Mouse (Mus musculus): ENCODE data around the gene Stk32b.

The Stk32b gene

DNA sequence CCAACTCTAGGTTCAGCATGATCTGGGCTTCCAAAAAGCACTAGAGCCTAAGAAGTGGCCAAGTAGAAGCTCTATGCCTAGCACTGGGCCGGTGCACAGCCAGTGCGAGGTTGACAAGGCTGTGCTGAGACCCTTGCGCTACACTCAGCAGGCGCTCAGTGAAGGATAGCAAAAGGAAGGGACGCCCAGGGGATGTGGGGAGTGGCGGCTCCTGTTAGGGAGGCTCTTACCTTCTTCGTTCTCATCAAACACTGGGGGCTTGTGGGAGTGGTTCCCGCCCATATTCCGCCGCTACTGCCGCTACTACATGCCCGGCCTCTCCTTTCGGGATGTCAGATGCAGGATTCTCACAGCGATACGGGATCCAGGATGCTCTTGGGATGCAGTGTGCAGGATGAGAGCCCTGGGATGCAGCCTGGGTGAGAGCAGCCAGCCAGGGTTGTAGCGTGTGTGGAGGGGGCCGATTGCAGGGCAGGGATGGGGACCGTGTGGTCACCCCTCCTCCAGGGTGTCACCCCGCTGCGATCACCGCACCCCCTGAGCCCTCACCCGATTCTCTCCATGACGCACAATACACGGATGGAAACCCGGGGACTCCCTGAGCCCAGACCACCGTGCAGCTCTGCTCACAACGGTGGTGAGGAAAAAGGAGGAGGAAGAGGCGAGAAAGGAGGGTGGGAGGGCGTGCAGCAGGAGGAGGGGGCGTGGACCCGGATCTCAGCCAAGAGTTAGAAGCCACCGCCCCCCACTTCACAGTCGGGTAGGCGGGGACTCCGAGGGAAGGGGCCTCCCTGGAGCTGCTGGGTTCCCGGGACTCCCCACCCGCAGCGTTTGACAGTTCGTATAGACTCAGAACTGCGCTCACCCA lies at the start of gene Stk32b:
Gene Stk32b, minus strand, starts transcription at position 667 of the 868 bp plus-strand sequence.
- DNase-seq (ENCODE audit: low spot score in 2 of 2), result peak; percentile 63 to 74

DNA sequence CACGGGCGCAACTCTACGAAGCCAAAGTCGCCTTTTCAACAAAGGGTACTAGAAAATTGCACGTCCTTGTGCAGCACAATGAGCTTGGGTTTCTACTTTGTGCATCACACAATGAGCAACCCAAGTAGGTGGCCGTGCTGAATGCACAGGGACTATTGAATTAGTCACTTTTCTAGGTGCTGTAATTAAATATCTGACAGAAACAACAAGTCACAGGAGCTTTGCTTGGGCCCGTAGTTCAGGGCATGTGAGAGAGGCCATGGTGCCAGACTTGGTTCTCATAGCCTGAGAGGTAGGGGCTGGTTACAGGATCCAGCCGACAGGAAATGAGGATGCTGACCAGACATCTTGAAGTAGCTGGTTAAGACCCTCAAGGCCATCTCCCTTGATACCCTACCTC lies 48.9 kb upstream of the Stk32b start:
- DNase-seq (ENCODE audit: low spot score in 2 of 2), result no peak

DNA sequence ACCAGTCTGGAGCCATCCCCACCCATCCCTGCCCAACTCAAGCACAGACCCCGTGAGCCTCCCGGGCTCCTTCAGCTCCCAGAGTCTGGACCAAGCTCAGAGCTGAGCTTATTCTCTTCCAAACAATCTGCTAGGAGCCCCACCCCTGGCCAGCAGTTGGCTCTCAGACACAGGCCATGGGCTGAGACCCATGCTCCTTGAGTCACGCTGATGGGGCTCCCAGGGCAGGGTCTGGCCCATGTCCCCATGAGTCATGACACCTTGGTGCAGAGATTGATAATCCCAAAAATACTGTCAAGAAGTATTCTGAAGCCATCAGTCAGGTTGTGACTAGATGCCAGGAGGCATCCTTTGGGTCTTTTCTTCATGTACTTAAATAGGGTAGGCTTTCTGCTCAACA lies 45.1 kb upstream of the Stk32b start:
- DNase-seq (ENCODE audit: low spot score in 2 of 2), result no peak

DNA sequence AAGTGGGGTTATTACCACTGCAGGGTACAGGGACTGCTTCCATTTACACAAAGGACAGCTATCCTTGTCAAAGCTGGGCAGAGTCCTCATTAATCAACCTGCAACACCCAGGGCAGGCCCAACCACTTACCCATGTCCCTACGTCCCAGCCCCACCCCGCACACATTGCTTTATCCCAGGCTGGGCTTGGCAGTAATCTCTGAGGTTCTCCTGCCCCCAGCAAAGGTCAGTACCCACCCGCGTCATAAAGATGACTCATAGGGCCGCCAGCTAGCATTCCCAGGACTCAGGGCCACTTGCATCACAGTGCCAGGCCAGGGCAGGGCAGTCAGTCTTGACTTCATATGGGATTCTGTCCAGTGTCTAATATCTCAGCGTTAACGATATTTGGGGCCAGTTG lies 36.4 kb upstream of the Stk32b start:
- DNase-seq (ENCODE audit: low spot score in 2 of 2), result no peak

DNA sequence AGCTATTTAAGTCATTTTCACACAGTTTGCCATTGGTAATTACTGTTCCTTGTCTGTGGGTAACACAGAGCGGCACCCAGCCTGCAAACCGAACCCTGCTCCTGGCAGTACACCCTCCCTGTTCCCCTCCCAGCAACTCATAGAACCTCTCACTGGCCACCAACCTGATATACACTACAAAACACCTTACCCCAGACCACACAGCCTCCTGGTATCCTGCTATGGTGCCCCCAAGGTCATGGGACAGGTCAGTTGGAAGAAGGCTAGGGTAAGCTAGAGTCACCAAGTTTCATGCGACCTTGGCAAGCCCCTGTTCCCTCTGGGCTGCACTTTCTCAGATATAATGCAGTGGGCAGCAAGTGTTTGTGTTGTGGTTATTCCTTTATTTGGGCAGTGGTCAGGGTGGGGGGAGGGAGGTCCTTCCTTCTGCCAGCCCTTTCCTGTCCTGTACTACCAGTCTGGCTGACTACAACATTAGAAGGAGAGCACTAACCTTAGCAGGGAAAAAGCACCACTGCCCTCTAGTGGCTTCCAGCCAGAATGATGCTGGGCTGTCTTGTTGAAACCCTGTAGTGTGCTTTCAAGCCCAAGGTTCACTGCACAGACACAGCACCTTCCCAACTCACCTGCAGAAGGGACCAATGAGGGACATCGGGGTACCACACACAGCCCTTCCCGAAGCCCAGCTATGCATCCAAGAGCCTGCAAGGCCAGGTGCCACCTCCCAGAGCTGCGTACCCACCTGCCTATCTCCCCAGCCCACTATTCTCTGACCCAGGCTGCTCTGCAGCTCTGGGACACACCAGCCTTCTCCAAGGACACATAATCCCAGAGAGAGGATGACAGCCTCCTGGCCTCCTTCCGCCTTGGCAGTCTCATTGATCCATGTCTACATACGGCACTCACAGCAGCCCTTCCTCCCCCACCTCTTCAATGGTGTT lies 35.3 kb upstream of the Stk32b start:
- DNase-seq (ENCODE audit: low spot score in 2 of 2), result peak; percentile 85 to 89

DNA sequence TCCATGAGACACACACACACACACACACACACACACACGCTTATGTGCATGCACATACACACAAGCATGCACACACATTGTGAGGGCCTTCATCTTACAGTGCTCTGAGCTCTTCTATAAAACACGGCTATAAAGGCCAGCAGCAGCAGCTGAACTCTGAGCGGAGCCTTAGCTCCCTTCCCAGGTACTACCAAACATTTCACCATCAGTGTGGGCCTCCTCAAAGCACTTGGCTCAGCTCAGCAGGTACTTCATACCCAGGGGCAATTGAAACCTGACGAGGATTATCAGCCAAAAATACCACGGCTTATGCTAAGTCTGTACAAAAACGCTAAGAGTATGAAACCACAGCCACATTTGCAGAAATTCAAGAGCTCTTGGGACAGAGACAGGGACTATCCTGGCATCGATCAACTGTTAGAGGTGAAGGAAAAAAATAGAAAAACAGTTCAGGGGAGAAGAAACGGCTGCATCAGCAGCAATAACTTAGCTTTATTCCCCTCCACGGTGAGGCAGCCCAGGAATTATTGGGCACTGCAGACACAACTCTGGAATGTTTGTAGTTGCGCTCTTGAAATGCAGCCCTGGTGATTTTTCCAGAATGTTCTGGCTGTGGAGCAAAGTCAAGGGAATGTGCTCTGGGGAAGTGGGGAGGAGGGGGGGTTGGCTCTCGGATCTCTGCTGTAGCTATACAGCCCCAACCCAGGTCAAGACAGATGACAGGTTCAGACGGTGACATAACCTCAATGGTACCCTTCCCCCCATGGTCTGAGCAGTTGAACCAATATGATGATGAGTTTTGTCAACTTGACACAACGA lies 27.1 kb upstream of the Stk32b start:
- no peak for DNase-seq (ENCODE audit: low spot score in 2 of 2)

DNA sequence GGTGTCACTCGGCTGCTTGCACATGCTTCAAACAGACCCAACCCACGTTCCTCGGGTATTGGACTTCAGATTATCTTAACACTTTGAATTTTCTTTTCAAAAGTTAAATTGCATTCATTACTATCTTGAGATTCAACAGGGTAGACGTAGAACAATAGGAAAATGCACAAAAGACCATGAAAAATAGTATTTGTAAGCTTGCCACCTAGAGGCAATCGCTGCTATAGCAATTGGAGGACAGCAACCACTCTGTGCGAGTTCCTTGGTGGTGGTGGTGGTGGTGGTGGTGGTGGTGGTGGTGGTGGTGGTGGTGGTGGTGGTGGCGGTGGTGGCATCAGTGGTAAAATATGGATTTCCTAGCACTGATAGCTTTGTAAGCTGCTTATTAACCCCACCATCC lies 19.2 kb upstream of the Stk32b start:
- no peak for DNase-seq (ENCODE audit: low spot score in 2 of 2)

DNA sequence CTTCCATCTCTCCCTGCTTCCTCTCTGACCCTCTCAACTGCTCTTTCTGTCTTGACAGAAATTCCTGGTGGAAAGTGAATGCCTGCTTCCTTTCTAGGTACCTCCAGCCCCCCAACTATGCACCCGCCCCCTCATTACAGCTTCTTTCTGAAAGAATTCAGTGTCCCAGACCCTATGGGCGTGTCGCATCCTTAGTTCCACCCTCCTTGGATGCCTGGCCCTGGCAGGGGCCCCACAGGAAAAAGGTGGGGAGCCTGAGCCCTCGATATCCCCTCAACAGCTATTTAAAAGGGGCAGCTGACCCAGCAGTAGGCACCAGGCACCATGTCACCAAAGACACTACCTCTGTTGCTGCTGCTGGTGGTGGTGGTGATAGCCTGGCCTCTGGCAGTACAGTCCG lies 18.3 kb upstream of the Stk32b start, which contains the start of gene Cytl1:
Gene Cytl1, plus strand, starts transcription at position 296 of the 400 bp plus-strand sequence.
- DNase-seq (ENCODE audit: low spot score in 2 of 2), result no peak

DNA sequence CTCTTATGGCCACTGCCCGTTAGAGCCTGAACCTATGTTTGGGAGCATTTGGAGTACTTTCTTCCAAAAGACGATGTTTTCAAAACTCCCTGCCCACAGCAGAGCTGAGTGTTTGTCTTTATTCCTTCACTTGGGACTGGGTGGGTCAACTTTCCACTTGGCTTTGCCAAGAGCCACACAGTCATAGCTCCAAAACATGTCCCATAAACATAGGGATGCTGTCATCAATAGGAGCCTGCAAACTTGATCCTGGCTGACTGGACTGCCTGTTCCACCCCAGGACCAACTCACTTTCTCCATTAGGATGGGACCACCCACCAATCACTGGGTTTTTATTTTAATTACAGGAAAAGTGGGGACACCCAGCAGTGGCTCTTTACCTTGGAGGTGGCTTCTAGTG lies 13.8 kb upstream of the Stk32b start:
- DNase-seq (ENCODE audit: low spot score in 2 of 2), result no peak

DNA sequence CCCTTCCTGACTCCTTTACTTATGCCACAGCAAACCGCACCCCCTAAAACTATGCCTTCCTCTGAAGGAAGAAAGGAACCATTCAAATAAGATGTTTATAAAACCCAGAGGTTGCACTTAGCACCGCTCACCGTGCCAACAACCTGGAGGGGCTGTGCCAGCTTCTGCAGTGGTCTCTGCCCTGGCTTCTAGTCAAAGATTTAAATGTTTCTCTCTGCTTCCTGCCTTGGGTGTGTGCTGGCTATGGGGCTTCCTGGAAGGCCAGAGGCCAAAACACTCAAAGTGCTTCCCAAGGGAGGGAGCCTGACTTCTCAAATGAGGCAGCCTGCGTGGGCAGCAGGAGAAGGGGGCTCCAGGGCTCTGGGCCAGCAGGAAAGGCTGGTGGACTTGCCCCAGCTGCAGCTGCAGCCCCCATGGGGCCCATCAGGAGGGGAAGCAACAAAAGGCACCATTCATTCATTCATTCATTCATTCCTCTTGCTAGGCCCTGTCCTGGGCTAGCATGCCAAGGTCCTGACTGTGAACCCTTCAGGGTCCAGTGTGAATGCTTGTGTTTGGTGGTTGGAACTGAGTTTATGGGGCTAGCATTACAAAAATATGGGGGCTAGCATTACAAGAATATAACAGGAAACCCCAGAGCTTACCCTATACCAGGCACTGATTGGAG lies 8.4 kb upstream of the Stk32b start:
- no peak for DNase-seq (ENCODE audit: low spot score in 2 of 2)

DNA sequence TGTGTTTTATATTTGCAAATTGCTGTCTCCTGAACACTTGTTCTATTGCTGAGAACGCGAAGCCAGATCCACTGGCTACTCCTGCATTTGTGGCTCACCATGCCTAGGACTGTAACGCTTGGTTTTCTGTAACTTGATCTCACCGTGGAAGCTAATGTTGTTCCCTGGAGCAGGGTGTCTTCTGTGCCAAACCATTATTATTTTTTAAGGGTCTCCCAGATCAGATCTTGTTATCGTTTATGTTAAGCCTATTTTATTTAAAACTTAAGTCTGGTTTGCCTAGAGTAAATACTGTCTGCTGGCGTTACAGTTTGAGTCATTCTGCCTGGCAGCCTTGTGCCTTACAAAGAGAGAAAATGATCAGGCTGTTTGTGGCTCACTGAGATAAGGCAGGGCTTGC lies 3.7 kb upstream of the Stk32b start:
- no peak for DNase-seq (ENCODE audit: low spot score in 2 of 2)

DNA sequence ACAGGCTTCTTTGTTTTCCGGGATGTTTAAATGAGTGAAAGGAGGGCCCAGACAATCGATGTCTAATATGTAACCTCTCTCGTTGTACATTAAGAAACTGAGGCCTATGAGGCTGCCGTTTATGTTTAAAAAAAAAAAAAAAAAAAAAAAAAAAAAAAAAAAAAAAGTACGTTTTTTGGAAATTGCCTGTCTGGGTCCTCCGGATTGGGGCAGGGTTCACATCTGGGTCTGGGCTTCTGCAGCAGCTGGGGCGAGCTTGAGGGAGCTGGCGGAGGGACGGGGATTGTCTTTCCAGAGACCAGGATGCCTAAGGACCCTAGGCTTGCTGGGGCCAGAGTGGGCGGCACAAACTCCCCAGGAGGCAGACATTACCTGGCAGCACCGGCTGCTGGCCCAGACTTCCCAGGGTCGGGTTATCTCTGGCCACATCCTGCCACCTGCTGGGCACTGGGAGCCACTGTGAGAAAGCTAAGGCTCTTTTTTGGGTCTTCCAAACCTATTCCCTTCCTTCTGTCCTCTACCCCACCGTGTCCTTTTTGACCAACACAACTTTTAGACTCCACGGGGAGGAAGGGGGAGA lies 503 bp upstream of the Stk32b start:
- peak; percentile 73 to 80 for DNase-seq (ENCODE audit: low spot score in 2 of 2)

DNA sequence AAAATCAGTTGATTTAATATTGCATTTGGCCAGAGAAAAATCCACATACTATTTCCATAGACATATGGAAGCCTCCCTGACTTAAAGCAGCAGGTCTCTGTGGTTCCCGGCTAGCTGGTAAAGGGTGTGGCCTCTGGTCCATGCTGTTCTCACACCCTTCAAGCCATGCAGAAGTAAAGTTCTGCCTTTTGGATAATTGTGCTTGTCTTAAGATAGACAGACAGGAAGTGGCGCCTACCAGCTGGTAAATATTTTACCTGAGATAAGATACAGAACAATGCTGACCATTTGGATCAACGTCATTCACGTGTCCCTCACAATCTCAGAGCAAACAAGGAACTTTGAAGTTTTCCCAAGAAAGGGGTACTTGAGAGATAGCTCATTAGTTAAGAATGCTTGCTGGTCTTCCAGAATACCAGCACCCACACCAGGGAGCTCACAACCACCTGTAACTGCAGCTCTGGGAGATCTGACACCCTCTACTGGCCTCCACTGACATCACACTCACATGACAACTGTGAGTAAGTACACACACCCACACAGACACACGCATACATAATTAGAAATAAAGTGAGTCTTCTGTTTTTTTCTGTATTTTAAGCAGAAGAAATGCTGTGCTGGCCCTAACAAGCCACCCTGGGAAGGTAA lies 7.6 kb downstream of the Stk32b start:
- DNase-seq (ENCODE audit: low spot score in 2 of 2), result no peak

DNA sequence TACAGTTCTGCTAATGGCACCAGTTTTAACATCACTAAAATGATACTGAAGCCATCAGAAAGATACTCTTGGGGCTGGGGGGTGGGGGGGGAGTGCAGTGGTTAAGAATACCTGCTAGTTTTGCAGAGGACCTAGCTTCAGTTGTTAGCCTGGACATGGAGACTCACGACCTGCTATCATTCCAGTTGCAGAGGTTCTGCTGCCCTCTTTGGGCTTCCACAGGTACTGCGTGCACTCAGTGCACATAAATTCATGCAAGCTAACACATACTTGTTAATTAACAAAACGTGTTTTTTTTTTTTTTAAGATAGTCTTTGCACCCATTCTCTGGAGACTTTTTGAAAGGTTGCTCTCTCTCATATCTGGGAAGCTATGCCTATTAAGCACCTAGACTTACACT lies 8.8 kb downstream of the Stk32b start:
- DNase-seq (ENCODE audit: low spot score in 2 of 2), result no peak

DNA sequence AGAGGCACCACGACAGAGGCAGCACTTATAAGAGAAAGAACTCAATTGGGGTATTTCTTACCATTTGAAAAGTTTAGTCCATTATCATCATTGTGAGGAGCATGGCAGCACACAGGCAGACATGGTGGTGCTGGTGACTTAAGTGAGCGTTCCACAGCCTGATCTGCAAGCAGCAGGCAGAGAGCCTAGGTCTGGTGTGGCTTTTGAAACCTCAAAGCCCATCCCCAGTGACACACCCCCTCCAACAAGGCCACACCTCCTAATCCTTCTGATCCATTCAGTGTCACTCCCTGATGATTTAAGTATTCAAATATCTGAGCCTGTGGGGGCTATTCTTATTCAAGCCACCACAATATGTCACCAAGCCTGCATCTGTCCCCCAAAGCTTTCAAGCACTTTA lies 12.0 kb downstream of the Stk32b start:
- DNase-seq (ENCODE audit: low spot score in 2 of 2), result no peak

DNA sequence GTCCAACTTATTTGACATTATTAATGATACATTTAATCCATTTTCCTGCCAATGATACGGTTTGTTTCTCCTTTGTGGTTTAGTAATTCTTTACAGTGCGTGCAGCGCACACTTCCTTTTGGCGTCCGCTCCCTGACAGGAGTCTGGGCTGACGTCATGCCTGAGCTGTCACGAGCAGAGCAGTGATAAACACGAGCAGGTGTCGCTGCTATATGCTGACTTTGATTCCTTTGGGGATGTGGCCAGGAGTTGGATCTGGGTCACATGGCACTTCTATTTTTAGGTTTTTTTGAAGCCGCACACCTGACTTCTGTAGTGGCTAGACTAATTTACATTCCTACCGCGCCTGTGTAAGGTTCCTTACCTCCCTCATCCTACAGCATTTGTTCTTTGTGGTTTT lies 17.2 kb downstream of the Stk32b start:
- peak; percentile 41 to 48 for DNase-seq (ENCODE audit: low spot score in 2 of 2)

DNA sequence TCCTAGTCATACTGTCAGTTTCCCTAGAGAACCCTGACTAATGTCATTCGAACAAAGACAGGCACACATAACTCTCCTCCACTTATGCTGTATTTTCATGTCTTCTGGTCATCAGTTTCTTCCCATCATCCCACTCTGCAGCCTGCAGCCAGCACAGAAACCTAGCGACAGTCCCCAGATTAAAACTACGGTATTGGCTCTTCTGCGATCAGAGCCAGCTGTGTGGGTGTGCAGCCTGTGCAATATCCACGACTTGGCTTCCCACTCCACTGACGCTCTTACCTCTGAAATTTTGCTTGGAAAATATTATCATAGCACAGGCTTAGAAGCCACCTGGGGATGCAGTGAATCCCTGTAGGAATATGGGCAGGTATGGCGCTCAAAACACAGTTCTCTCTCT lies 19.7 kb downstream of the Stk32b start:
- DNase-seq (ENCODE audit: low spot score in 2 of 2), result peak; percentile 49 to 54

DNA sequence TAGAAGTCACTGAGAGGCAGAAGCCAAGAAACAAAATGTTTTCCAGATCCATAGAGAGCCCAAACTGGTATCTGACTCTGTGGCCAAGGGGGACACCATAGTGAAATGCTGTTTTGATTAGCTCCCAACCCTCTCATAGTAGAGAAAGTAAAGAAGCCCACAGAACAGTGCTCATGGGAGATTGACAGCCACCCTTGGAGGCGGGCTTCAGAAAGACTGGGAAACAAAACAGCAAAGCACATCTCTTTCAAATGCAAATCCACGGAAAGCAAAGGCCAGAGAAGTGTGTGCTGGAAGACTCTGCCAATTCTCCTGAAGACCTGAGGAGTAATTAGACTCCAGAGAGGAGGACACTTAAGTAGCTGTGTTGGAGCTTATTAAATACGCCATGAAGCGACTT lies 21.2 kb downstream of the Stk32b start:
- no peak for DNase-seq (ENCODE audit: low spot score in 2 of 2)

DNA sequence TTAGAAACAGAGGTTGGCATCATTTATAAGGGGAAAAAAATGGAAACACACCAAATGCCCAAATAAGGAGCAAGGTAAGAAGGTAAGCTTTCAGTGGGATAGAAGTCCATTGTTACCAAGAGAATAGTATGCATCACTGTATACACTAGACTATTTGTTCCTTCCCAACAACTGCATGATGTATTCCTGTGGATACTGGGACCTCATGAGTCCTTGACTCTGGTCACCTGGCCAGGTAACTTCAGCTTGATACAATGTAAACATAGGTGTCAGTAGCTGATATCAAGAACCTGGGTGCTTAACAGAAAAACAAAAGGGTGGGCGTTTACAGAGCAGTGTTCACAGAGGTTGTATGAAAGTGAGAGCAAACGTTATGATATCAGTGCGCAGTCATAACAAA lies 24.2 kb downstream of the Stk32b start:
- no peak for DNase-seq (ENCODE audit: low spot score in 2 of 2)

DNA sequence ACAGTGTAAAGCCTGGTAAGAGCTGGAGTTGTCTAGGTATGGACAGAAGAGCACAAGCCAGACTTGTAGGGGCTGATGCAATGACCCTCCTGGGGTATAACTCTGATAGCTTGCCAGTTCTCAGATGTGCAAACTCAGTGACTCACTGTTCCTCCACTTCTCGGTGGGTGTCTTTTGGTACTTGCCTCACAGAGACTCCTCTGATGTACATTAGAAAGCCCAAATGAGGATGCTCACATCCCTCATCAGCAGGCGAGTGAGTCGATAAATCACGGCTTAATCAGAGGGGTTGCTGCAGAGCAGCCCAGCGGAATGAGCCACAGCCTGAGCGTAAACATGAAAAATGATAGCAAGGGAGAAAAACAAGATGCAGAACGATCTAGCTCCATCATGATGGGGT lies 46.2 kb downstream of the Stk32b start:
- no peak for DNase-seq (ENCODE audit: low spot score in 2 of 2)

All from right cerebral cortex, postnatal 10 days (tissue).